In genomic region chrX:12888708-12889481, GRCm38 (mm10) we compare ENCODE assay signal across 14 mouse cellular contexts.
DNase-seq lines count a peak whose midpoint lies in the region; ATAC-seq and TF ChIP-seq lines count a peak whose summit lies in the region.
"Had no signal": no experiment of that assay in that cellular context is flagged by ENCODE, and none has a peak within 500 bp of the region (broad histone marks: within the 10 kb centered on the region; RNA-seq: fewer than 3 reads in every experiment).

No protein-coding gene starts in this region.

- H3K27ac ChIP-seq in forebrain, embryonic 13.5 days, result peak overlapping the region; percentile 74
- H3K27ac ChIP-seq in hindbrain, embryonic 14.5 days, result peak overlapping the region; percentile 91
- H3K27ac ChIP-seq in midbrain, postnatal 0 days (ENCODE audit: low read depth, low read length), result peak overlapping the region; percentile 60; the same call in 1 of the 2 replicates
- H3K27ac ChIP-seq: limb, embryonic 12.5 days; stomach, postnatal 0 days had no signal

- DNase-seq in brain, embryonic 14.5 days (ENCODE audit: low read depth), result peak; percentile 48
- no peak for DNase-seq in hindbrain, embryonic 14.5 days (ENCODE audit: low spot score)
- DNase-seq in midbrain, postnatal 0 days (ENCODE audit: low spot score), result no peak
- DNase-seq in left cerebral cortex, adult 9 months (ENCODE audit: low spot score in 2 of 2), result no peak
- no peak for DNase-seq in embryo, embryonic 11 days
- no peak for DNase-seq in kidney, adult 18-20 months
- DNase-seq: adrenal gland, postnatal 14 days; cerebellum, postnatal 14 days; heart, adult 11 months; lung, postnatal 14 days; right cerebral cortex, postnatal 14 days had no signal

- H3K4me1 ChIP-seq in forebrain, embryonic 13.5 days, result peaks cover 11% of the 10 kb centered on the region
- H3K4me1 ChIP-seq in hindbrain, embryonic 14.5 days (replicated peaks; ENCODE audit: control insufficient read depth, insufficient read depth, low read length), result peaks cover 5% of the 10 kb centered on the region
- no peaks in the 10 kb centered on the region for H3K4me1 ChIP-seq in midbrain, postnatal 0 days (ENCODE audit: insufficient read depth, low read length)
- H3K4me1 ChIP-seq: limb, embryonic 12.5 days had no signal

- no peaks in the 10 kb centered on the region for H3K36me3 ChIP-seq in forebrain, embryonic 13.5 days (ENCODE audit: poor library complexity, severe bottlenecking)
- no peaks in the 10 kb centered on the region for H3K36me3 ChIP-seq in hindbrain, embryonic 14.5 days (replicated peaks; ENCODE audit: control insufficient read depth, insufficient read depth)
- H3K36me3 ChIP-seq in midbrain, postnatal 0 days (ENCODE audit: insufficient read depth, low read length), result no peaks in the 10 kb centered on the region
- H3K36me3 ChIP-seq: limb, embryonic 12.5 days had no signal

- no peaks in the 10 kb centered on the region for H3K27me3 ChIP-seq in forebrain, embryonic 13.5 days
- no peaks in the 10 kb centered on the region for H3K27me3 ChIP-seq in hindbrain, embryonic 14.5 days (ENCODE audit: control insufficient read depth, insufficient read depth, low read length)
- no peaks in the 10 kb centered on the region for H3K27me3 ChIP-seq in midbrain, postnatal 0 days (ENCODE audit: insufficient read depth, low read length)
- H3K27me3 ChIP-seq: limb, embryonic 12.5 days had no signal

- H3K4me3 ChIP-seq in forebrain, embryonic 13.5 days, result no peak overlapping the region
- no peak overlapping the region for H3K4me3 ChIP-seq in hindbrain, embryonic 14.5 days (replicated peaks; ENCODE audit: low read length)
- no peak overlapping the region for H3K4me3 ChIP-seq in midbrain, postnatal 0 days (ENCODE audit: low read depth, low read length)
- H3K4me3 ChIP-seq: limb, embryonic 12.5 days had no signal

- H3K9me3 ChIP-seq in forebrain, embryonic 13.5 days (replicated peaks), result no peaks in the 10 kb centered on the region
- H3K9me3 ChIP-seq in hindbrain, embryonic 14.5 days (ENCODE audit: control insufficient read depth, low read length), result no peaks in the 10 kb centered on the region
- H3K9me3 ChIP-seq in midbrain, postnatal 0 days (ENCODE audit: low read length), result no peaks in the 10 kb centered on the region
- H3K9me3 ChIP-seq: limb, embryonic 12.5 days had no signal

- no peak for TF ChIP-seq CTCF in brain, embryonic 14.5 days (IDR thresholded peaks at IDR 0.05; ENCODE audit: borderline replicate concordance, extremely low read depth, insufficient read depth, insufficient read length)
- no peak for TF ChIP-seq CTCF in midbrain, postnatal 0 days (IDR thresholded peaks at IDR 0.05)

- peak overlapping the region; percentile 25 for H3K4me2 ChIP-seq in forebrain, embryonic 13.5 days
- H3K4me2 ChIP-seq in hindbrain, embryonic 14.5 days (replicated peaks), result peak overlapping the region; percentile 33
- H3K4me2 ChIP-seq in midbrain, postnatal 0 days (ENCODE audit: low read depth, low read length, poor library complexity, severe bottlenecking), result 0 out of 2 replicates have a peak overlapping the region, but pooled peaks have one; percentile 5
- H3K4me2 ChIP-seq: limb, embryonic 12.5 days had no signal

- no peak overlapping the region for H3K9ac ChIP-seq in forebrain, embryonic 13.5 days
- peak overlapping the region; percentile 16; the same call in 1 of the 2 replicates for H3K9ac ChIP-seq in hindbrain, embryonic 14.5 days
- H3K9ac ChIP-seq in midbrain, postnatal 0 days (replicated peaks; ENCODE audit: low read length, poor library complexity, severe bottlenecking), result no peak overlapping the region
- H3K9ac ChIP-seq: limb, embryonic 12.5 days had no signal

- 37% methylated on average over 3 of the region's 3 CpGs for WGBS in forebrain, embryonic 13.5 days
- WGBS in hindbrain, embryonic 14.5 days, result 31% methylated on average over 3 of the region's 3 CpGs
- 60% methylated on average over 3 of the region's 3 CpGs for WGBS in midbrain, postnatal 0 days

- no peak for TF ChIP-seq POLR2A in brain, embryonic 14.5 days (IDR thresholded peaks at IDR 0.05; ENCODE audit: borderline replicate concordance, extremely low read depth, insufficient read depth, insufficient read length, poor library complexity, severe bottlenecking)

- peak; percentile 57 for ATAC-seq in forebrain, embryonic 13.5 days
- peak; percentile 56 for ATAC-seq in hindbrain, embryonic 14.5 days (ENCODE audit: low FRiP score)
- ATAC-seq in midbrain, postnatal 0 days (ENCODE audit: low FRiP score), result peak; percentile 73
